In the genomic region with DNA sequence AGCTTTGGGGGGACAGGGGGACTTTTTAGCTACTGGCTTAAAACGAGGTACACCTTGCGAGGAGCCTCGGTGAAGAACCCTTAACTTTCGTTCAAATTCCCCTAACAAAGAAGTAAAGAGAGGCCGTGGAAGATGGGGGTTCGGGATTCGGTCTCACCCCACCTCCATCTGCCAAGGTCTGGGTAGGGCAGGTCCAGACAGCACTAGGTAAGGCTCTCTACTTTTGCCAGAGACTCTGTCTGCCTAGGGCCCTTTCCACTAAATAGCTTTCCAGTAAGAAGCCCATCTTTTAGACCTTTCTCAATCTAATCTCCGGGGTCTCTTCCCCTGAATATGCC, we compare ENCODE assay signal across 8 mouse cellular contexts. TPM values are rescaled to one million over a fixed set of nuclear protein-coding genes. Genes with fewer than 3 reads are reported as not detected.
DNase-seq lines count a peak whose midpoint lies in the region; ATAC-seq and TF ChIP-seq lines count a peak whose summit lies in the region.

No protein-coding gene starts in this region.

- ATAC-seq in hindbrain, embryonic 16.5 days = no peak
- no peak for ATAC-seq in neural tube, embryonic 12.5 days (ENCODE audit: low FRiP score, low read depth)

- H3K36me3 ChIP-seq in embryonic facial prominence, embryonic 10.5 days (replicated peaks) = peaks cover 8% of the 10 kb centered on the region
- H3K36me3 ChIP-seq in hindbrain, embryonic 16.5 days (ENCODE audit: control insufficient read depth, insufficient read depth, low read length) = no peaks in the 10 kb centered on the region
- H3K36me3 ChIP-seq in neural tube, embryonic 12.5 days = no peaks in the 10 kb centered on the region

- intact Hi-C loops in left cerebral cortex, adult 2 months (cut with DNase I) = no loop called here
- intact Hi-C loops in left cerebral cortex, postnatal 36 days (cut with DNase I) = no loop called here

- DNase-seq in left cerebral cortex, adult 2 months (ENCODE audit: extremely low spot score in 1 of 2, low spot score in 2 of 2) = no peak
- DNase-seq in left cerebral cortex, postnatal 36 days (ENCODE audit: low spot score in 2 of 2) = no peak
- DNase-seq in embryonic facial prominence, embryonic 10.5 days (ENCODE audit: low spot score) = no peak
- DNase-seq in layer of hippocampus, postnatal 10 days (ENCODE audit: low spot score in 2 of 2) = no peak
- DNase-seq in adrenal gland, adult 18-20 months (ENCODE audit: low spot score in 2 of 2) = no peak
- no peak for DNase-seq in layer of hippocampus, postnatal 36 days

- H3K9me3 ChIP-seq in embryonic facial prominence, embryonic 10.5 days = no peaks in the 10 kb centered on the region
- no peaks in the 10 kb centered on the region for H3K9me3 ChIP-seq in hindbrain, embryonic 16.5 days (ENCODE audit: control insufficient read depth, low read length)
- no peaks in the 10 kb centered on the region for H3K9me3 ChIP-seq in neural tube, embryonic 12.5 days

- no peak for TF ChIP-seq CTCF in left cerebral cortex, adult 2 months (IDR thresholded peaks at IDR 0.05)

- H3K4me3 ChIP-seq in left cerebral cortex, adult 2 months = peak overlapping the region; percentile 59
- H3K4me3 ChIP-seq in embryonic facial prominence, embryonic 10.5 days = peak overlapping the region; percentile 79
- H3K4me3 ChIP-seq in hindbrain, embryonic 16.5 days (ENCODE audit: low read length) = peak overlapping the region; percentile 79
- H3K4me3 ChIP-seq in neural tube, embryonic 12.5 days = peak overlapping the region; percentile 75

- peak overlapping the region; percentile 83; the same call in 1 of the 2 replicates for H3K9ac ChIP-seq in hindbrain, embryonic 16.5 days (ENCODE audit: low read depth, low read length)
- peak overlapping the region; percentile 70; the same call in 1 of the 2 replicates for H3K9ac ChIP-seq in neural tube, embryonic 12.5 days

- no peak overlapping the region for H3K27ac ChIP-seq in left cerebral cortex, adult 2 months
- peak overlapping the region; percentile 86; the same call in 1 of the 2 replicates for H3K27ac ChIP-seq in embryonic facial prominence, embryonic 10.5 days (replicated peaks)
- no peak overlapping the region for H3K27ac ChIP-seq in hindbrain, embryonic 16.5 days (ENCODE audit: low read depth, low read length)
- H3K27ac ChIP-seq in neural tube, embryonic 12.5 days = no peak overlapping the region

- peak overlapping the region; percentile 89 for H3K4me2 ChIP-seq in hindbrain, embryonic 16.5 days (ENCODE audit: low read length)
- H3K4me2 ChIP-seq in neural tube, embryonic 12.5 days (replicated peaks) = peak overlapping the region; percentile 87

- whole genome bisulfite sequencing in embryonic facial prominence, embryonic 10.5 days = 22% methylated on average over 8 of the region's 8 CpGs
- WGBS in hindbrain, embryonic 16.5 days = 22% methylated on average over 8 of the region's 8 CpGs
- WGBS in neural tube, embryonic 12.5 days = 20% methylated on average over 8 of the region's 8 CpGs

- H3K27me3 ChIP-seq in embryonic facial prominence, embryonic 10.5 days (replicated peaks; ENCODE audit: low read depth, poor library complexity, severe bottlenecking) = 0 out of 2 replicates have a peak, but pooled peaks cover 5% of the 10 kb centered on the region
- H3K27me3 ChIP-seq in hindbrain, embryonic 16.5 days (replicated peaks; ENCODE audit: control insufficient read depth, insufficient read depth, low read length) = no peaks in the 10 kb centered on the region
- no peaks in the 10 kb centered on the region for H3K27me3 ChIP-seq in neural tube, embryonic 12.5 days (replicated peaks)

- H3K4me1 ChIP-seq in embryonic facial prominence, embryonic 10.5 days = peaks cover 19% of the 10 kb centered on the region
- no peaks in the 10 kb centered on the region for H3K4me1 ChIP-seq in hindbrain, embryonic 16.5 days (ENCODE audit: control insufficient read depth, insufficient read depth, low read depth, low read length)
- no peaks in the 10 kb centered on the region; the same call in 1 of the 2 replicates for H3K4me1 ChIP-seq in neural tube, embryonic 12.5 days

RNA-seq across cellular contexts. Expression of a gene that starts 0.8 kb away (rescaled TPM):
- 1 to 10 TPM; 1.6 to 2.3 TPM for total RNA-seq in left cerebral cortex, adult 2 months (2021)
- 1 to 10 TPM; 1.6 to 2.6 TPM for total RNA-seq in left cerebral cortex, postnatal 36 days (2021)
- 5.0 and 6.1 TPM in 2 replicates for polyA plus RNA-seq in embryonic facial prominence, embryonic 10.5 days (2016; fragmentation: Nextera tagmentation; extraction: Ambion mirVana)
- 0.99 and 1.3 TPM in 2 replicates for polyA plus RNA-seq in hindbrain, embryonic 16.5 days (2015; fragmentation: Nextera tagmentation; extraction: Ambion mirVana)
- 2.8 and 2.9 TPM in 2 replicates for polyA plus RNA-seq in neural tube, embryonic 12.5 days (2016; fragmentation: Nextera tagmentation; extraction: Ambion mirVana)
- 1 to 10 TPM; 3.3 to 3.7 TPM for total RNA-seq in layer of hippocampus, postnatal 10 days (2021)
- 10 to 100 TPM; 15.1 to 15.3 TPM for total RNA-seq in adrenal gland, adult 18-20 months (2021)
- total RNA-seq in layer of hippocampus, postnatal 36 days (2021) = 1 to 10 TPM; 2.7 to 3.6 TPM
